Mouse (Mus musculus) E14TG2a.4 (cell line): ENCODE measurements around the gene Mesd.

Experiments used
- H3K27me3 ChIP-seq: 2 replicates; pipeline ENCODE4 v1.6.1; 2014; ENCODE audit warnings: low read length, control low read depth; ENCODE audit not compliant: insufficient read depth
- H3K36me3 ChIP-seq: 2 replicates; pipeline ENCODE4 v1.6.1; 2014; ENCODE audit warnings: low read length, control low read depth; ENCODE audit not compliant: insufficient read depth
- H3K4me1 ChIP-seq: replicated peaks from 2 replicates; pipeline ENCODE4 v1.6.1; 2014; ENCODE audit warnings: low read depth, low read length, control low read depth
- H3K4me3 ChIP-seq: replicated peaks from 2 replicates; pipeline ENCODE4 v1.5.1; 2014; ENCODE audit warnings: mild to moderate bottlenecking, low read length
- H3K9me3 ChIP-seq: 2 replicates; pipeline ENCODE4 v1.6.1; 2014; ENCODE audit warnings: low read length, control low read depth
- CTCF ChIP-seq: conservative IDR thresholded peaks from 2 replicates; pipeline ENCODE4 v1.5.1; 2014; ENCODE audit warnings: low read length
- NANOG ChIP-seq: IDR thresholded peaks from 2 replicates; pipeline ENCODE4 v1.6.1; 2014; ENCODE audit warnings: borderline replicate concordance, low read length, mixed read lengths
- POU5F1 ChIP-seq: IDR thresholded peaks from 2 replicates; pipeline ENCODE4 v1.6.1; 2014; ENCODE audit warnings: low read length, borderline replicate concordance

Mesd gene

GRCm38 (mm10) chr7:83900519-83900918 is 16.3 kb downstream of the Mesd start:
- TF ChIP-seq CTCF (no peak), POU5F1 (no peak), NANOG (no peak)
- no peak overlapping the region for H3K4me3 ChIP-seq
- peaks cover 55% of the 10 kb centered on the region for H3K36me3 ChIP-seq
- no peaks in the 10 kb centered on the region for H3K9me3 ChIP-seq
- peaks cover 68% of the 10 kb centered on the region for H3K4me1 ChIP-seq
- H3K27me3 ChIP-seq: no peaks in the 10 kb centered on the region

- no peaks in the 10 kb centered on the region for H3K9me3 ChIP-seq
- no peak overlapping the region for H3K4me3 ChIP-seq
- peaks cover 46% of the 10 kb centered on the region for H3K36me3 ChIP-seq
- no peaks in the 10 kb centered on the region for H3K27me3 ChIP-seq
- TF ChIP-seq POU5F1: no peak
- TF ChIP-seq CTCF: no peak
- TF ChIP-seq NANOG: no peak
- H3K4me1 ChIP-seq: peaks cover 64% of the 10 kb centered on the region
These were observed 17.2 kb downstream of the Mesd start for GRCm38 (mm10) chr7:83901425-83901824.

- Histone ChIP-seq H3K27me3 (no peaks in the 10 kb centered on the region), H3K36me3 (peaks cover 36% of the 10 kb centered on the region), H3K4me3 (no peak overlapping the region), H3K4me1 (peaks cover 59% of the 10 kb centered on the region), H3K9me3 (no peaks in the 10 kb centered on the region)
- TF ChIP-seq CTCF: no peak
- TF ChIP-seq POU5F1: no peak
- peak; percentile 55; the same call in 1 of the 2 replicates for TF ChIP-seq NANOG
These were observed 18.3 kb downstream of the Mesd start for GRCm38 (mm10) chr7:83902296-83903145.

GRCm38 (mm10) chr7:83904831-83905230 is 20.6 kb downstream of the Mesd start:
- TF ChIP-seq CTCF (no peak), NANOG (no peak), POU5F1 (no peak)
- Histone ChIP-seq H3K36me3 (peaks cover 13% of the 10 kb centered on the region), H3K4me3 (no peak overlapping the region), H3K27me3 (no peaks in the 10 kb centered on the region), H3K4me1 (peaks cover 36% of the 10 kb centered on the region), H3K9me3 (peaks cover 8% of the 10 kb centered on the region)

GRCm38 (mm10) chr7:83911909-83912308 is 27.6 kb downstream of the Mesd start:
- TF ChIP-seq CTCF (no peak), POU5F1 (no peak), NANOG (no peak)
- Histone ChIP-seq H3K9me3 (peaks cover 14% of the 10 kb centered on the region), H3K4me1 (no peaks in the 10 kb centered on the region), H3K27me3 (no peaks in the 10 kb centered on the region), H3K4me3 (no peak overlapping the region), H3K36me3 (no peaks in the 10 kb centered on the region)

GRCm38 (mm10) chr7:83913405-83913932 is 29.2 kb downstream of the Mesd start:
- TF ChIP-seq CTCF: no peak
- no peak for TF ChIP-seq POU5F1
- no peak for TF ChIP-seq NANOG
- H3K4me3 ChIP-seq: no peak overlapping the region
- no peaks in the 10 kb centered on the region for H3K27me3 ChIP-seq
- H3K9me3 ChIP-seq: peaks cover 14% of the 10 kb centered on the region
- H3K36me3 ChIP-seq: no peaks in the 10 kb centered on the region
- H3K4me1 ChIP-seq: no peaks in the 10 kb centered on the region

GRCm38 (mm10) chr7:83913995-83914394 is 29.7 kb downstream of the Mesd start:
- TF ChIP-seq NANOG (no peak), CTCF (no peak), POU5F1 (no peak)
- Histone ChIP-seq H3K27me3 (no peaks in the 10 kb centered on the region), H3K9me3 (peaks cover 14% of the 10 kb centered on the region), H3K4me1 (no peaks in the 10 kb centered on the region), H3K4me3 (no peak overlapping the region), H3K36me3 (no peaks in the 10 kb centered on the region)

- H3K36me3 ChIP-seq: no peaks in the 10 kb centered on the region
These were observed 30.3 kb downstream of the Mesd start for GRCm38 (mm10) chr7:83914566-83914965.

GRCm38 (mm10) chr7:83920241-83920640 is 36.0 kb downstream of the Mesd start:
- Histone ChIP-seq H3K4me1 (no peaks in the 10 kb centered on the region), H3K4me3 (no peak overlapping the region), H3K36me3 (no peaks in the 10 kb centered on the region), H3K27me3 (no peaks in the 10 kb centered on the region), H3K9me3 (peaks cover 19% of the 10 kb centered on the region)
- TF ChIP-seq NANOG: no peak
- TF ChIP-seq CTCF: no peak
- no peak for TF ChIP-seq POU5F1

More at GRCm38 (mm10) chr7:83914566-83914965, 30.3 kb downstream of the Mesd start:
- H3K9me3 ChIP-seq: peaks cover 8% of the 10 kb centered on the region
- H3K27me3 ChIP-seq: no peaks in the 10 kb centered on the region
- H3K4me3 ChIP-seq: no peak overlapping the region
- TF ChIP-seq CTCF (peak; percentile 64), NANOG (no peak)
- no peaks in the 10 kb centered on the region for H3K4me1 ChIP-seq
